Mouse (Mus musculus) cerebellum, postnatal 14 days (tissue): ENCODE measurements around the gene Pou2f1.
"Not testable (repeated sequence)": the region's sequence is repeated elsewhere in the genome, so short reads cannot be mapped to it uniquely, and the experiment has no call there.

Experiments used
- DNase-seq, 2 experiments: peaks; one replicate each; pipeline ENCODE4 v3.0.0; 2021; ENCODE audit warnings: mixed read lengths in 2 of 2

Pou2f1 gene

GRCm38 (mm10) chr1:166001904-166002489, 481 bp downstream of the Pou2f1 start:
- peak; percentile 66 to 74 for DNase-seq

- DNase-seq: peak; percentile 52 to 58
Observed at GRCm38 (mm10) chr1:166001121-166001903, 1.2 kb downstream of the Pou2f1 start.

GRCm38 (mm10) chr1:166000601-166001120, 1.8 kb downstream of the Pou2f1 start:
- DNase-seq: peak; percentile 9 to 40

- DNase-seq: no peak
Observed at GRCm38 (mm10) chr1:165999709-166000108, 2.8 kb downstream of the Pou2f1 start.

- no peak for DNase-seq
Observed at GRCm38 (mm10) chr1:165995661-165996055, 6.8 kb downstream of the Pou2f1 start.

GRCm38 (mm10) chr1:165995011-165995660, 7.3 kb downstream of the Pou2f1 start:
- DNase-seq: not testable (repeated sequence)

- DNase-seq: no peak
Observed at GRCm38 (mm10) chr1:165994279-165994678, 8.2 kb downstream of the Pou2f1 start.

- DNase-seq: no peak
Observed at GRCm38 (mm10) chr1:165993270-165994156, 9.0 kb downstream of the Pou2f1 start.

GRCm38 (mm10) chr1:165988536-165988935, 13.9 kb downstream of the Pou2f1 start:
- peak in 1 of 2 experiments; percentile 26 for DNase-seq

- DNase-seq: no peak
Observed at GRCm38 (mm10) chr1:165988072-165988471, 14.4 kb downstream of the Pou2f1 start.

- DNase-seq: no peak
Observed at GRCm38 (mm10) chr1:165985743-165986360, 16.6 kb downstream of the Pou2f1 start.

- no peak for DNase-seq
Observed at GRCm38 (mm10) chr1:165985186-165985585, 17.3 kb downstream of the Pou2f1 start.

GRCm38 (mm10) chr1:165976672-165977448, 25.6 kb downstream of the Pou2f1 start:
- no peak for DNase-seq

- DNase-seq: no peak
Observed at GRCm38 (mm10) chr1:165969001-165969690, 33.3 kb downstream of the Pou2f1 start.

- DNase-seq: peak; percentile 75 to 77
Observed at GRCm38 (mm10) chr1:165967027-165967654, 35.3 kb downstream of the Pou2f1 start.

GRCm38 (mm10) chr1:165966156-165966914, 36.1 kb downstream of the Pou2f1 start:
- DNase-seq: no peak

GRCm38 (mm10) chr1:165961676-165962364, 40.7 kb downstream of the Pou2f1 start:
- DNase-seq: no peak

GRCm38 (mm10) chr1:165958159-165958558, 44.3 kb downstream of the Pou2f1 start:
- DNase-seq: no peak
